Mouse (Mus musculus) left cerebral cortex, adult 8-10 months (tissue): ENCODE data around the gene Gzmm. TPM values are rescaled to one million over a fixed set of nuclear protein-coding genes. Genes with fewer than 3 reads are reported as not detected.

Experiments used
- DNase-seq, 2 experiments: peaks; one replicate each; pipeline ENCODE4 v3.0.0; 2022; ENCODE audit warnings: low spot score in 2 of 2
- total RNA-seq, 4 experiments: library from RNA; stranded (reverse); gene quantifications; 2 replicates each; pipeline ENCODE4 v1.2.4; 2022

Gene Gzmm
- total RNA-seq, 4 experiments from 2014 or later: 2.2 to 3.6 (median 3.2) TPM

DNA sequence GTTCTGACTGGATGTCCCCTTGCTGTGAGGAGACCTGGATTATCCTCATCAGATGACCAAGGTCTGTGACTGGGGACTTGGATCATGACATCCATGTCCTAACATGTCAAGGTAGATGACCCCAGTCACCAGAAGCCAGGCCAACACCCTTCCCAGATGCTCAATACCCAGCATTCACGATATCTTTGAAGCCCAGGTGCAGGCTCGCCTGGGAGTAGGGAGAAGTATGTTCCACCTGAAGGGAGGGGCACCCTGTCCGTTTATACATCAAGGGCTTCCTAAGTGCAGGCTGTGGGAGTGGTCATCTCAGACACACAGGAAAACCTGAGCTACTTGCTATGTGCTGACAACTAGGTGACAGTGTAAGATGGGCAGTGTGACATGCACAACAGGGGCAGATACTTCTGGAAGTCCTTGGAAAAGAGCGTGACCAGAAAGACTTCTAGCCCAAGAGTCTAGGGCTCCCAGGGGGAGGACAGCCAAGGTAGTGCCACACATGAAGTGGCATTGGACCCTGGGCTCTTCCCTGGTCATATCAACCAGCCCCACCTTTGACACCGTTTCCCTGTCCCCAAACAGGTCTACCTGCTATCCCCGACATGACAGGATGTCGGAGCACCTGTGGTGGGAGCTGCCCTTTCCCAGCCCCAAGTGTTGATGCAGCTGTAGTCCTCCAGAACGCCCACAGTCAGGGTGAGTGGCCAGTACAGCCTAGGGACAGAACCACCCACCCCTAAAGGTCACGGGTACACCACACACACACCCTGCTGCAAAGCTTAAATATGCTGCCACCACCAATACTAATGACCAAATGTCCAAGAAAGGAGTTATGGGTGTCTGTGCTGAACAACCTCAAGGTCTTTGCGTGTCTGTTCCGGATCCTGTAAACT, 8.0 kb upstream of the Gzmm start:
- no peak for DNase-seq

- DNase-seq: peak; percentile 98 to 100
Observed at GRCm38 (mm10) chr10:79681591-79682245, 7.1 kb upstream of the Gzmm start, which contains the start of gene Cdc34. Gene Cdc34 (plus strand): TSS chr10:79682195.

GRCm38 (mm10) chr10:79682551-79682915, 6.3 kb upstream of the Gzmm start:
- DNase-seq: no peak

- DNase-seq: no peak
Observed at GRCm38 (mm10) chr10:79682916-79683582, 5.8 kb upstream of the Gzmm start.

- DNase-seq: no peak
Observed at GRCm38 (mm10) chr10:79683726-79684640, 4.8 kb upstream of the Gzmm start.

- DNase-seq: no peak
Observed at GRCm38 (mm10) chr10:79684770-79685600, 3.8 kb upstream of the Gzmm start.

GRCm38 (mm10) chr10:79686219-79686618, 2.6 kb upstream of the Gzmm start:
- no peak for DNase-seq

- DNase-seq: no peak
Observed at GRCm38 (mm10) chr10:79686691-79687090, 2.1 kb upstream of the Gzmm start.

DNA sequence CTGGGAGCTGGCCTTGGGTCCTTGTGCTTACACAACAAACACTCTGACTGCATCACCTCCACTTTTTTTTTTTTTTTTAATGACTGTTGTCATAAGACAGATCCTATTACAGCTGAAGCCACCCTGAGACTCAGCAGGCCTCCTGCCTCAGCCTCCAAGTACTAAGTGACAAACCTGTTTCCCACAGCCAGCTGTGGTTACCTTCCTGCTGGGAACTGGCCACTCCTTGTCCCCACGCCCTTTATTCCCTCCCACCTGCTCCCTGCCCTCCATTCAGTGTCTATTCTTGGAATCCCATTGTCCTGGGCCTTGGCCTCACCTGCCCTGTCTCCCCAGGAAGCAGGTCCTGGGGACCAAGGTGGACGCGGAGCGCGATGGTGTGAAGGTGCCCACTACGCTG, 1.3 kb upstream of the Gzmm start:
- DNase-seq: no peak

DNA sequence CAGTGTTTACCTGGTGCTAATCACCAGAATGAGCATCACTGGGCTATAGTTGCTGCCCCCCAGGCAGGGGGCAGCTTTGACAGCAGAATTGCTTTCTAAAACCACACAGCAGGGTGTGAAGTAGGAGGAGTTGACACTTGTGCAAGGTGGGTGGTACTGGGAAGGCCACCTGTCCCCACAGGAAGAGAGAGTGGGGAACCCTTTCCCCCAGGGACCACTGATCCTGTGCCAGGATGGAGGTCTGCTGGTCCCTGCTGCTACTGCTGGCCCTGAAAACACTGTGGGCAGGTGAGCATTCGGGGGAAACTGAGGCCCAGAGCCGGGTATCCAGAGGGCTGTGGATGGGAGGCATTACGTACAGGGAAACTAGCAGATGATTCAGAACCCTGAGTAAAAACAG, 358 bp downstream of the Gzmm start:
- DNase-seq: no peak

DNA sequence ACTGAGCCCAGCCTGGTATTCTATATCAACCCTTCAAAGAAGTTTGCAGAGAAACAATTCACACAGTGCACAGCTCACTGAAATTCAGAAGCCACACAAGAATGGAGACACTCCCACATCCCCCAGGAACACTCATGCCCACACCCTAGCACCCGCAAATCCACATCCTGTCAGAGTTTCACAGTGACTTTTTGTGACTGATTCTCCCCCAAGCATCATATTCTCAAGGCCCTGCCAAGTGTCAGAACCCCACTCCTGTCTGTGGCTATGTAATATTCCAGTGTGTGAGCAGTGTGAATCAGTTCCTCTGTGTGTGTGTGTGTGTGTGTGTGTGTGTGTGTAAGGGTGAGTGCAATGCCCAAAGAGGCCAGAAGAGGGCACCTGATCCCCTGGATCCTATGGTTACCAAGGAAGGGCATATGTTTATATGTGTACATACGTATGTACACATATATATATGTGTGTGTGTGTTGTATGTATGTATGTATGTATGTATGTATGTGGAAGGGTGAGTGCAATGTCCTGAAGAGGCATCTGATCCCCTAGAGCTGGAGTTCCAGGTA, 3.2 kb downstream of the Gzmm start:
- DNase-seq: no peak

GRCm38 (mm10) chr10:79693580-79694378, 5.0 kb downstream of the Gzmm start:
- no peak for DNase-seq

DNA sequence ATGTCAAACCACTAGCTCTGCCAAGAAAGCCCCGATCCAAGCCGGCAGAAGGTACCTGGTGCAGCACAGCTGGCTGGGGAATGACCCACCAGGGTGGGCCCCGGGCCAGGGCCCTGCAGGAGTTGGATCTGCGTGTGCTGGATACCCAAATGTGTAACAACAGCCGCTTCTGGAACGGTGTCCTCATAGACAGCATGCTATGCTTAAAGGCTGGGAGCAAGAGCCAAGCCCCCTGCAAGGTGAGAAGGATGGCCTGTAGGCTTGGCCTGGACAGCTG, 5.5 kb downstream of the Gzmm start:
- DNase-seq: no peak

- DNase-seq: no peak
Observed at GRCm38 (mm10) chr10:79695231-79696128, 6.7 kb downstream of the Gzmm start.

DNA sequence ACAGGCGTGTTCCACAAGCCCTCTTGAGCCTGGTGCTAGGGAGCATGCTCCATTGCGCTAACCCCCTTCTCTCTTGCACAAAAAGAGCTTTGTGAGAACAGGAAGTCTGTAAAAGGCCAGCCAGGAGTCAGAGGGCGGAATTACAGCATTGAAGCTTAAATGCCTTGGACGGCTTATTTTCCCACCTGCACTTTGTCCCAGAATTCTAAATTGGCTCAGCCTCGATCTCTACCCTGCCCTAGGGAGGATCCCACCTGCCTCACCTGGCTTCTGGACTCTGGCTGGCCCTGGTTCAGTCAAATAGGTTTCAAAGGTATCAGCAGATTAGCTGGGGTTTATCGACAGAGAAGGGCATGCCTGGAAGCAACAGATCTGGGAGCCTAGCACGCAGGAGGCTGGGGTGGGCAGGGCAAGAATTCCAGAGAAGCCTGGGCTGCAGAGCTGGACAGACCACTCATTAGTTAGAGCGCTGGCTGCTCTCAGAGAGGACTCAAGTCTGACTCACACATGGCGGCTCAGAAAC, 7.4 kb downstream of the Gzmm start:
- no peak for DNase-seq

DNA sequence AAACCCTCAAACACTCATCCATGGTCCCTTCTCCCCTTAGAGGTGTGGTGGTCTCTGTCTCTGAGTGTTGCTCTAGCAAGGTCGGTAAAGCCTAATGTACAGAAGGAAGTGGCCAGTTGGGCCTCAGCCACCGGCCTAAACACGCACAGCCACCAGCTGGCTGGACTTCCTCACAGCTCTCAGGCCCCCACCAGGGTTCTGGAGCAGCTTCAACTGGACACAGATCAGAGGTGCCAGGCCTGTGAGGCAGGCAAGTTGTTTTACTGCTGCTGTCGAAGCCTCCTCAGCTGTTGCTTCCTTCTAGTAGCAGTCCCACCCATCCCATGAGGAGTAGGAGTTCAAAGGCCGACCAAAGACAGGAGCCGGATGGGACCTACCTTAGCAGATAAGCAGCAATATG, 9.1 kb downstream of the Gzmm start:
- DNase-seq: no peak

DNA sequence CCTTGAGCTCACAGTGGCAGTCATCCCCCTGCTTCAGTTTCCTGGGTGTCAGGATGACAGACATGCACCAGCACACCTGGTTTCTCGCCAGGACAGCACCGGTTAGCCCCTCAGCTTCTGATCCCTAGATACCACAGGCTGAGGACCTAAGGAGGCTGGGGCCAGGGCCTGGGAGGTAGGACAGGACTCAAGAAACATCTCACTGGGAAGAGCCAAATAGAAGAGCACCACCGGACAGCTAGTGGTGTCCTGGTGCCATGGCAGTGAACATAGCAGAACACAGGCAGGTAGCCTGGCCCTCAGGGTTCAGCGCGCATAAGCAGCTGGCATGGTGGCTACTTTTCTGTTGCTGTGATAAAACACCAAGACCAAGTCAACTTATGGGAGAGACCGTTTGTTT, 9.6 kb downstream of the Gzmm start:
- DNase-seq: no peak

- no peak for DNase-seq
Observed at GRCm38 (mm10) chr10:79700676-79701075, 11.9 kb downstream of the Gzmm start.
